Mouse (Mus musculus): ENCODE measurements around the gene Fnip1. TPM values are rescaled to one million over a fixed set of nuclear protein-coding genes. Genes with fewer than 3 reads are reported as not detected.

The Fnip1 gene
- polyA plus RNA-seq, 1 experiment from 2014 or later = 12.9 TPM

- ATAC-seq (ENCODE audit: insufficient read depth, low FRiP score, low TSS enrichment) (no peak), DNase-seq (ENCODE audit: low spot score) (no peak)
- H3K9me3 ChIP-seq (ENCODE audit: control insufficient read depth, low read length) = no peaks in the 10 kb centered on the region
- H3K27ac ChIP-seq (ENCODE audit: low read depth, low read length) = no peak overlapping the region
- no peak overlapping the region for H3K4me2 ChIP-seq (ENCODE audit: low read depth)
- H3K4me3 ChIP-seq (ENCODE audit: low read depth, low read length) = no peak overlapping the region
- H3K4me1 ChIP-seq (ENCODE audit: control insufficient read depth, insufficient read depth, low read length) = no peaks in the 10 kb centered on the region
- H3K9ac ChIP-seq (ENCODE audit: low read length) = no peak overlapping the region
- H3K36me3 ChIP-seq (ENCODE audit: control insufficient read depth, insufficient read depth, low read length) = no peaks in the 10 kb centered on the region
- no peaks in the 10 kb centered on the region for H3K27me3 ChIP-seq (ENCODE audit: control insufficient read depth, insufficient read depth, low read length)
Observed at GRCm38 (mm10) chr11:54542414-54542813, 104.4 kb downstream of the Fnip1 start.

GRCm38 (mm10) chr11:54554970-54555369 is 117.0 kb downstream of the Fnip1 start:
- Histone ChIP-seq H3K4me3 (ENCODE audit: low read depth, low read length) (no peak overlapping the region), H3K36me3 (ENCODE audit: control insufficient read depth, insufficient read depth, low read length) (no peaks in the 10 kb centered on the region), H3K27ac (ENCODE audit: low read depth, low read length) (no peak overlapping the region), H3K9me3 (ENCODE audit: control insufficient read depth, low read length) (no peaks in the 10 kb centered on the region), H3K27me3 (ENCODE audit: control insufficient read depth, insufficient read depth, low read length) (no peaks in the 10 kb centered on the region), H3K4me1 (ENCODE audit: control insufficient read depth, insufficient read depth, low read length) (no peaks in the 10 kb centered on the region), H3K4me2 (ENCODE audit: low read depth) (no peak overlapping the region), H3K9ac (ENCODE audit: low read length) (no peak overlapping the region)
- 77% methylated on average over 2 of the region's 2 CpGs for WGBS
- DNase-seq (ENCODE audit: low spot score) = no peak
- no peak for ATAC-seq (ENCODE audit: insufficient read depth, low FRiP score, low TSS enrichment)

- Histone ChIP-seq H3K27ac (ENCODE audit: low read depth, low read length) (no peak overlapping the region), H3K9me3 (ENCODE audit: control insufficient read depth, low read length) (no peaks in the 10 kb centered on the region), H3K4me3 (ENCODE audit: low read depth, low read length) (no peak overlapping the region), H3K4me2 (ENCODE audit: low read depth) (no peak overlapping the region), H3K9ac (ENCODE audit: low read length) (no peak overlapping the region), H3K4me1 (ENCODE audit: control insufficient read depth, insufficient read depth, low read length) (no peaks in the 10 kb centered on the region), H3K27me3 (ENCODE audit: control insufficient read depth, insufficient read depth, low read length) (no peaks in the 10 kb centered on the region), H3K36me3 (ENCODE audit: control insufficient read depth, insufficient read depth, low read length) (no peaks in the 10 kb centered on the region)
- WGBS = 93% methylated on average over 5 of the region's 5 CpGs
- DNase-seq (ENCODE audit: low spot score) = no peak
- no peak for ATAC-seq (ENCODE audit: insufficient read depth, low FRiP score, low TSS enrichment)
Observed at GRCm38 (mm10) chr11:54562761-54563160, 124.8 kb downstream of the Fnip1 start.

Other genes starting within 250 kb of the Fnip1 start
- gene Csf2, start 188.5 kb upstream of the Fnip1 start, polyA plus RNA-seq (2014; fragmentation: Nextera tagmentation; extraction: Ambion mirVana) = not detected in 2 replicates
- not detected in 2 replicates for gene Il3, start 170.9 kb upstream of the Fnip1 start, polyA plus RNA-seq (2014; fragmentation: Nextera tagmentation; extraction: Ambion mirVana)
- gene Acsl6, start 134.4 kb upstream of the Fnip1 start, polyA plus RNA-seq (2014; fragmentation: Nextera tagmentation; extraction: Ambion mirVana) = 16.6 and 17.7 TPM in 2 replicates
- not detected in 2 replicates for gene Meikin, start 67.5 kb upstream of the Fnip1 start, polyA plus RNA-seq (2014; fragmentation: Nextera tagmentation; extraction: Ambion mirVana)
- gene Rapgef6, start 84.6 kb downstream of the Fnip1 start, polyA plus RNA-seq (2014; fragmentation: Nextera tagmentation; extraction: Ambion mirVana) = 30.8 and 31.5 TPM in 2 replicates